In the genomic region with DNA sequence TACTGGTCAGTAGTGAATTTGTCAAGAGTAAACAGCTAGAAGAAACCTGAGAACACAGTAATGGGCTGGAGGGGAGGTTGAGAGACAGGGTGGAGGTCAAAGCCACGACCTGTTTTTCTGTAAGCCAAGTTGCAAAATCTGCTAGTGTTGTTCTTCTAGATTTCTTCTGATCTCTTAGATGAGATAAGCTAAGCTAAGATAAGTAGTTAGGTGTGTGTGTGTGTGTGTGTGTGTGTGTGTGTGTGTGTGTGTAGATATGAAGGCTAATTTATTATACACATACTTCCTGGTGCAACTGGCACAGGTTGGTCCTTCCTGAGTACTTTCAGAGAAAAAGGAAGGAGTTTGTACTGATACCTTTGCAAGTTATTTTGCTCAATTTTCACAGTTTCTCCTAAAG, we compare ENCODE assay signal across 16 mouse cellular contexts.
"Had no signal": no experiment of that assay in that cellular context is flagged by ENCODE, and none has a peak within 500 bp of the region (broad histone marks: within the 10 kb centered on the region; RNA-seq: fewer than 3 reads in every experiment).

No protein-coding gene starts in this region.

- H3K4me1 ChIP-seq: kidney, embryonic 15.5 days; neural tube, embryonic 13.5 days had no signal

- H3K9ac ChIP-seq: kidney, embryonic 15.5 days; liver, embryonic 14.5 days; liver, postnatal 0 days; lung, embryonic 14.5 days; neural tube, embryonic 13.5 days had no signal

- DNase-seq: kidney, adult 11 months; kidney, adult 8-10 months; kidney, postnatal 10 days; kidney, postnatal 36 days; layer of hippocampus, postnatal 36 days; liver, postnatal 0 days; lung, embryonic 14.5 days; midbrain, embryonic 14.5 days; retina, postnatal 1 day; thymus, postnatal 25 days had no signal

- H3K4me2 ChIP-seq: kidney, embryonic 15.5 days; lung, embryonic 14.5 days; midbrain, embryonic 11.5 days; neural tube, embryonic 13.5 days had no signal

- H3K27ac ChIP-seq: kidney, embryonic 15.5 days; left cerebral cortex, adult 2 months; liver, embryonic 14.5 days; neural tube, embryonic 13.5 days had no signal

- ATAC-seq: liver, postnatal 0 days; lung, postnatal 0 days had no signal

- H3K4me3 ChIP-seq: kidney, embryonic 15.5 days; left cerebral cortex, adult 2 months; neural tube, embryonic 13.5 days had no signal

- H3K9me3 ChIP-seq: kidney, embryonic 15.5 days; neural tube, embryonic 13.5 days had no signal

- H3K36me3 ChIP-seq: kidney, embryonic 15.5 days; neural tube, embryonic 13.5 days had no signal
